Mouse (Mus musculus): ENCODE results near the gene Asrgl1.

DNA sequence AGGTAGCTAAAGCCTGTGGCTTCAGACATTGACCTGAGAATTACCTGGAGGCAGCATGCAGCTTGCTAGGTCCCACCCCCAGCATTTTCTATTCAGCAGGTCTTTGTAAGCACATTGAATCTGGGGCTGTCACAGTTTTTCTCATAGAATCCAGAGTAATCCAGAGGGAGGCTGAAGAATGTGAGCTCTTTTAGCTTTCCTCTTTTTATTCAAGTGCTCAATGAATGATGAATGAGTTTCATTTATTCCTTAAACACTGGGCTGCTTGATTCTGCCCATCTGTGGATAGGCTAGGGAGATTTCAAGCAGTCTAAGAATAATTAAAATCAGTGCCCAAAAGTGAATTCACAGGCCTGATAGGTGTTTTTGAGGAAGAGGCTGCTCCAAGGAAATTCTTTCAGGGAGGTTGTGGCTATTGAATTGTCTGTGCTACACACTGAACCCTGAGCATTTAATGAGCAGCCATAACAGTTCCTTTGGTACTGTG lies 8.2 kb upstream of the Asrgl1 start:
- TF ChIP-seq FLI1 (IDR thresholded peaks at IDR 0.05; ENCODE audit: low read length) (no peak), GATA1 (IDR thresholded peaks at IDR 0.05; ENCODE audit: borderline replicate concordance, low read length) (no peak)

Data from megakaryocyte, embryonic 14.5 days (primary cell).